In genomic region chr6:31575063-31575462, GRCm38 (mm10) we compare ENCODE assay signal across 15 mouse cellular contexts. TPM values are rescaled to one million over a fixed set of nuclear protein-coding genes. Genes with fewer than 3 reads are reported as not detected.
DNase-seq lines count a peak whose midpoint lies in the region.
"Had no signal": no experiment of that assay in that cellular context is flagged by ENCODE, and none has a peak within 500 bp of the region (broad histone marks: within the 10 kb centered on the region; RNA-seq: fewer than 3 reads in every experiment).

No protein-coding gene starts in this region.

- intact Hi-C loops in left cerebral cortex, postnatal 10 days (cut with DNase I), result no loop called here
- intact Hi-C loops in left cerebral cortex, postnatal 36 days (cut with DNase I), result loop anchor here (5.0 kb wide), 1 partner anchor 62 kb away; no protein-coding TSS in a partner anchor

- DNase-seq in frontal cortex, adult 2 months (ENCODE audit: extremely low spot score in 1 of 2, low spot score in 1 of 2), result peak; percentile 58 to 72
- DNase-seq in frontal cortex, postnatal 10 days (ENCODE audit: low spot score in 2 of 2), result no peak
- DNase-seq in left cerebral cortex, adult 11 months (ENCODE audit: low spot score), result peak; percentile 49
- DNase-seq in left cerebral cortex, postnatal 10 days (ENCODE audit: extremely low spot score in 1 of 2, low spot score in 2 of 2), result no peak
- DNase-seq in brain, adult 2 months (ENCODE audit: low read depth, low spot score), result peak; percentile 90
- DNase-seq in left cerebral cortex, postnatal 36 days (ENCODE audit: low spot score in 2 of 2), result peak; percentile 37 to 53
- DNase-seq in heart, adult 9 months (ENCODE audit: low spot score in 2 of 2), result no peak
- DNase-seq in cerebellum, postnatal 14 days, result no peak
- DNase-seq: adrenal gland, postnatal 14 days; cerebellum, adult 8-10 months; gastrocnemius, adult 2 months; heart, postnatal 36 days; kidney, adult 18-20 months; kidney, postnatal 4 days; liver, postnatal 0 days had no signal

RNA-seq across cellular contexts. Expression of gene Podxl, which starts 11.3 kb away (rescaled TPM):
- 17.7 and 18.4 TPM in 2 replicates for polyA plus RNA-seq in frontal cortex, adult 2 months (2012; rRNA removed)
- total RNA-seq in left cerebral cortex, postnatal 10 days (2021), result 10 to 100 TPM; 13.3 to 15.7 TPM
- 10 to 100 TPM; 15.6 to 17.2 TPM for total RNA-seq in left cerebral cortex, postnatal 36 days (2021)

Comparison
In these comparisons a context has a peak if more than half of its experiments do, and no peak if none do; other contexts are left out.
1. DNase-seq: peak in frontal cortex, adult 2 months (2 of 2), left cerebral cortex, adult 11 months (single experiment), brain, adult 2 months (single experiment) and left cerebral cortex, postnatal 36 days (2 of 2); none in frontal cortex, postnatal 10 days (0 of 2), left cerebral cortex, postnatal 10 days (0 of 2), heart, adult 9 months (0 of 2) and cerebellum, postnatal 14 days (0 of 2).